Mouse (Mus musculus): ENCODE data around the gene Cchcr1. TPM values are rescaled to one million over a fixed set of nuclear protein-coding genes. Genes with fewer than 3 reads are reported as not detected.
A peak's percentile ranks its signal among the peaks of the same experiment; 100 is the strongest.

The Cchcr1 gene
- polyA plus RNA-seq, 1 experiment from 2014 or later = 3.5 TPM

GRCm38 (mm10) chr17:35512916-35513626 is 3.8 kb upstream of the Cchcr1 start:
- peaks cover 20% of the 10 kb centered on the region for H3K36me3 ChIP-seq (replicated peaks; ENCODE audit: insufficient read depth, low read length)
- no peaks in the 10 kb centered on the region for H3K9me3 ChIP-seq (ENCODE audit: low read length)
- ATAC-seq = no peak
- DNase-seq = no peak
- no peak overlapping the region for H3K9ac ChIP-seq (replicated peaks)
- peaks cover 9% of the 10 kb centered on the region for H3K27me3 ChIP-seq (ENCODE audit: insufficient read depth, low read length)
- H3K4me3 ChIP-seq (ENCODE audit: low read depth, low read length) = no peak overlapping the region
- 0 out of 2 replicates have a peak overlapping the region, but pooled peaks have one; percentile 9 for H3K4me2 ChIP-seq (ENCODE audit: low read depth, low read length)
- no peak overlapping the region for H3K27ac ChIP-seq (ENCODE audit: low read depth)
- peaks cover 21% of the 10 kb centered on the region for H3K4me1 ChIP-seq (ENCODE audit: insufficient read depth)
- TF ChIP-seq EP300 (IDR thresholded peaks at IDR 0.05; ENCODE audit: low read depth) (no peak), CTCF (IDR thresholded peaks at IDR 0.05; ENCODE audit: low read depth) (peak; percentile 54)
- 93% methylated on average over 7 of the region's 7 CpGs for WGBS (ENCODE audit: insufficient replicate concordance)

- Histone ChIP-seq H3K36me3 (replicated peaks; ENCODE audit: insufficient read depth, low read length) (peaks cover 20% of the 10 kb centered on the region), H3K4me3 (ENCODE audit: low read depth, low read length) (peak overlapping the region; percentile 76), H3K27ac (ENCODE audit: low read depth) (no peak overlapping the region), H3K4me2 (ENCODE audit: low read depth, low read length) (peak overlapping the region; percentile 98; the same call in 1 of the 2 replicates), H3K27me3 (ENCODE audit: insufficient read depth, low read length) (peaks cover 8% of the 10 kb centered on the region; the same call in 1 of the 2 replicates), H3K4me1 (ENCODE audit: insufficient read depth) (peaks cover 22% of the 10 kb centered on the region), H3K9me3 (ENCODE audit: low read length) (no peaks in the 10 kb centered on the region), H3K9ac (replicated peaks) (peak overlapping the region; percentile 31; the same call in 1 of the 2 replicates)
- WGBS (ENCODE audit: insufficient replicate concordance) = 16% methylated on average over 2 of the region's 2 CpGs
- ATAC-seq = no peak
- peak; percentile 88 for DNase-seq
- TF ChIP-seq CTCF (IDR thresholded peaks at IDR 0.05; ENCODE audit: low read depth) (peak; percentile 92), EP300 (IDR thresholded peaks at IDR 0.05; ENCODE audit: low read depth) (no peak)
These were observed 3.0 kb upstream of the Cchcr1 start for GRCm38 (mm10) chr17:35513886-35514285.

GRCm38 (mm10) chr17:35514756-35515155 is 2.1 kb upstream of the Cchcr1 start:
- WGBS (ENCODE audit: insufficient replicate concordance) = 63% methylated on average over 6 of the region's 6 CpGs
- peaks cover 22% of the 10 kb centered on the region for H3K4me1 ChIP-seq (ENCODE audit: insufficient read depth)
- DNase-seq = no peak
- TF ChIP-seq CTCF (IDR thresholded peaks at IDR 0.05; ENCODE audit: low read depth) = no peak
- no peak for TF ChIP-seq EP300 (IDR thresholded peaks at IDR 0.05; ENCODE audit: low read depth)
- no peaks in the 10 kb centered on the region for H3K9me3 ChIP-seq (ENCODE audit: low read length)
- peak overlapping the region; percentile 76 for H3K4me3 ChIP-seq (ENCODE audit: low read depth, low read length)
- H3K4me2 ChIP-seq (ENCODE audit: low read depth, low read length) = peak overlapping the region; percentile 98
- H3K9ac ChIP-seq (replicated peaks) = peak overlapping the region; percentile 31; the same call in 1 of the 2 replicates
- 0 out of 2 replicates have a peak, but pooled peaks cover 1% of the 10 kb centered on the region for H3K27me3 ChIP-seq (ENCODE audit: insufficient read depth, low read length)
- no peak overlapping the region; the same call in 1 of the 2 replicates for H3K27ac ChIP-seq (ENCODE audit: low read depth)
- H3K36me3 ChIP-seq (replicated peaks; ENCODE audit: insufficient read depth, low read length) = peaks cover 20% of the 10 kb centered on the region
- ATAC-seq = no peak

- 12% methylated on average over 25 of the region's 25 CpGs for WGBS (ENCODE audit: insufficient replicate concordance)
These were observed 824 bp upstream of the Cchcr1 start for GRCm38 (mm10) chr17:35515911-35516640.

GRCm38 (mm10) chr17:35517526-35517925 is 626 bp downstream of the Cchcr1 start:
- no peak for TF ChIP-seq CTCF (IDR thresholded peaks at IDR 0.05; ENCODE audit: low read depth)
- no peak for TF ChIP-seq EP300 (IDR thresholded peaks at IDR 0.05; ENCODE audit: low read depth)
- no peak for ATAC-seq
- H3K27ac ChIP-seq (ENCODE audit: low read depth) = peak overlapping the region; percentile 66; the same call in 1 of the 2 replicates

More at GRCm38 (mm10) chr17:35515911-35516640, 824 bp upstream of the Cchcr1 start:
- Histone ChIP-seq H3K4me1 (ENCODE audit: insufficient read depth) (peaks cover 22% of the 10 kb centered on the region), H3K4me3 (ENCODE audit: low read depth, low read length) (peak overlapping the region; percentile 76), H3K27ac (ENCODE audit: low read depth) (peak overlapping the region; percentile 66; the same call in 1 of the 2 replicates), H3K9ac (replicated peaks) (peak overlapping the region; percentile 72), H3K4me2 (ENCODE audit: low read depth, low read length) (peak overlapping the region; percentile 98), H3K9me3 (ENCODE audit: low read length) (no peaks in the 10 kb centered on the region), H3K36me3 (replicated peaks; ENCODE audit: insufficient read depth, low read length) (peaks cover 20% of the 10 kb centered on the region), H3K27me3 (ENCODE audit: insufficient read depth, low read length) (no peaks in the 10 kb centered on the region)
- TF ChIP-seq EP300 (IDR thresholded peaks at IDR 0.05; ENCODE audit: low read depth) = no peak
- TF ChIP-seq CTCF (IDR thresholded peaks at IDR 0.05; ENCODE audit: low read depth) = no peak
- peak; percentile 5; the same call in 1 of the 2 replicates for ATAC-seq
- DNase-seq = peak; percentile 42

GRCm38 (mm10) chr17:35524354-35524753 is 7.5 kb downstream of the Cchcr1 start:
- Histone ChIP-seq H3K27me3 (ENCODE audit: insufficient read depth, low read length) (no peaks in the 10 kb centered on the region), H3K4me1 (ENCODE audit: insufficient read depth) (no peaks in the 10 kb centered on the region), H3K36me3 (replicated peaks; ENCODE audit: insufficient read depth, low read length) (peaks cover 13% of the 10 kb centered on the region; the same call in 1 of the 2 replicates), H3K9me3 (ENCODE audit: low read length) (no peaks in the 10 kb centered on the region), H3K9ac (replicated peaks) (no peak overlapping the region), H3K27ac (ENCODE audit: low read depth) (no peak overlapping the region), H3K4me3 (ENCODE audit: low read depth, low read length) (no peak overlapping the region), H3K4me2 (ENCODE audit: low read depth, low read length) (no peak overlapping the region)
- 91% methylated on average over 9 of the region's 9 CpGs for WGBS (ENCODE audit: insufficient replicate concordance)
- ATAC-seq (no peak), DNase-seq (no peak)
- TF ChIP-seq EP300 (IDR thresholded peaks at IDR 0.05; ENCODE audit: low read depth) (no peak), CTCF (IDR thresholded peaks at IDR 0.05; ENCODE audit: low read depth) (no peak)

More at GRCm38 (mm10) chr17:35517526-35517925, 626 bp downstream of the Cchcr1 start:
- Histone ChIP-seq H3K4me2 (ENCODE audit: low read depth, low read length) (peak overlapping the region; percentile 98), H3K9me3 (ENCODE audit: low read length) (no peaks in the 10 kb centered on the region), H3K9ac (replicated peaks) (peak overlapping the region; percentile 72), H3K4me1 (ENCODE audit: insufficient read depth) (peaks cover 22% of the 10 kb centered on the region), H3K27me3 (ENCODE audit: insufficient read depth, low read length) (no peaks in the 10 kb centered on the region), H3K4me3 (ENCODE audit: low read depth, low read length) (peak overlapping the region; percentile 76), H3K36me3 (replicated peaks; ENCODE audit: insufficient read depth, low read length) (peaks cover 17% of the 10 kb centered on the region)
- no peak for DNase-seq
- WGBS (ENCODE audit: insufficient replicate concordance) = 17% methylated on average over 12 of the region's 12 CpGs
